Mouse (Mus musculus): ENCODE measurements at regions not wholly inside any gene's neighbourhood (a gene's known extent, or its start where the extent isn't known, plus 50 kb on each side); places are given as distances from the start of the nearest gene placed in this dataset.
A peak's percentile ranks its signal among the peaks of the same experiment; 100 is the strongest.

DNA sequence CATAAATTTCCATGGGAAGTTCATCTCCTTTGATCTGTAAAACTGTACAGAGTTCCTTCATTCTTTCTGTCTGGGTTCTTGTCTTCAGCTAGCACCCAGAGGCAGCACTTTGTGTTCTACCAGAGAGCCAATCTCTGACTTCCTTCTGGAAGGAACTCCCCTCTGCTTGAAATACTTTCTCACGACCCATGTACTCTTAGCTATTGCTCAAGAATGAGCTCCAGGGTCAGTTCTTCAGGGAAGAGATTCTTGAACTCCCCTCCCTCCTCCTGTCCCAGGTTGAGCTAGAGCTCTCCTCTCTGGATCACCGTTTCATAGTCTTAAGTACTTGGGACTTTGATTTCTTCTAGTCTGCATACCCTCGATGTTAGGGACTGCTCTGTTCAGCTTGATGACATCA is 311.8 kb downstream of the Foxo1 start:
- no peak for DNase-seq

DNA sequence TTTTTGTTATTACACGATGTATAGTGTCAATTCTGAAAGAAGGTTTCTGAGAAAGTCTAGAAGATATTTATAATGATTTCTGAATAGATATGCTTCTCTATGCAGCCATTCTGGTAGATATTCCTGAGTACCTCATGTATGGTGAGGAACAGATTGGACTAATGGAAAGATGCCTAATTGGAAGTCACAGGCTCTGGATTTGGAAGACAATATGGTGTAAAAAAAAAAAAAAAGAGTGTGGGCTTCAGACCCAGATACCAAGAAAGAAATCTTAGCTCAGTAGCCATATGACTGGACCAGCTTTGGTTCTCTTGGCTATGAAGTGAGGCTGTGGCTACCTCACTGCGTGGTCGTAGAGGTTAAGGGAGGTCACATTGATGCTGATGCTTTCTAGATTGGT is 311.0 kb downstream of the Foxo1 start:
- DNase-seq, result no peak

GRCm38 (mm10) chr3:52576703-52577244 is 308.6 kb downstream of the Foxo1 start:
- no peak for DNase-seq

GRCm38 (mm10) chr3:52575237-52575798 is 307.2 kb downstream of the Foxo1 start:
- DNase-seq, result no peak

- no peak for DNase-seq
These were observed 306.2 kb downstream of the Foxo1 start for GRCm38 (mm10) chr3:52574341-52574740.

GRCm38 (mm10) chr3:52573806-52574205 is 305.7 kb downstream of the Foxo1 start:
- DNase-seq, result peak; percentile 22

DNA sequence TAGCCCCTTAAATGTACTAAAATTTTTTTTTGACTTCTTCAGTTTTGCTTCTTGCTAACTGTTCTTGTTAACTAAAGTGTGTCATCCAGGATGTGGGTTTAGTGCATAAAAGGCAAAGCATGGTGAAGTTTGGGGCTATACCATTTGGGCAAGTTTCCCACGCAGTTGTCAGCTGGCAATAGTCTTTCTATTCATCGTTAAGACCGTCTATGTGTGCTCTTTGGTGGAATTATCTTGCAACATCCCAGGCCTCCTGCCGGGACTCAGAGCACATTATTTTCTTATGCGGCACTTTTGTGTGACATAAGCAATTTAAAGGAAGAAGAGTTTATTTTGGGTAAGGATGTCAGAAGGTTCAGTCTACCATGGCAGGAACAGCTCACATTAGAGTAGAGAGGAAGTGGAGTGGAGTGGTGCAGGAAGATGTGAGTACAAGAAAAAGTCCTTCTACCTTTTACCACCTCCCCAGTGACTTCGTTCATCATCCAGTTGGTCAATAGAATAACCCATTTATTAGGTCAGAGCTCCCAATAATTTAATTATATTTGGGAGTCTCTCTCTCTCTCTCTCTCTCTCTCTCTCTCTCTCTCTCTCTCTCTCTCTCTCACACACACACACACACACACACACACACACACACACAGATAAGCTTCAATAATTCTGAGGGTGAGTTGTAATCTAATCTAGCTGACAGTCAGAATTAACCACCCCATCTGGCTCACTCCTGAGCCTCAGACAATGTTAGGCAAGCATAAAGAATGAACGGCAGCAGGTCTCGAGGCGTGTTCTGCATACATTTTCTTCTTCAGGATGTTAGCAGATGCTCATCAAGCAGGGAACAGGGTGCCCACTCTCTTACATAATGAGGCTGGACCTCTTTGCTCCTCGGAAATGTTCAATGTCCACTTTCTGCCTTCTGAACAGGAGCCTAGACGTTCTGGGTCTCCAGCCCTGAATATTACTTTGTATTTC is 304.7 kb downstream of the Foxo1 start:
- DNase-seq, result peak; percentile 63

DNA sequence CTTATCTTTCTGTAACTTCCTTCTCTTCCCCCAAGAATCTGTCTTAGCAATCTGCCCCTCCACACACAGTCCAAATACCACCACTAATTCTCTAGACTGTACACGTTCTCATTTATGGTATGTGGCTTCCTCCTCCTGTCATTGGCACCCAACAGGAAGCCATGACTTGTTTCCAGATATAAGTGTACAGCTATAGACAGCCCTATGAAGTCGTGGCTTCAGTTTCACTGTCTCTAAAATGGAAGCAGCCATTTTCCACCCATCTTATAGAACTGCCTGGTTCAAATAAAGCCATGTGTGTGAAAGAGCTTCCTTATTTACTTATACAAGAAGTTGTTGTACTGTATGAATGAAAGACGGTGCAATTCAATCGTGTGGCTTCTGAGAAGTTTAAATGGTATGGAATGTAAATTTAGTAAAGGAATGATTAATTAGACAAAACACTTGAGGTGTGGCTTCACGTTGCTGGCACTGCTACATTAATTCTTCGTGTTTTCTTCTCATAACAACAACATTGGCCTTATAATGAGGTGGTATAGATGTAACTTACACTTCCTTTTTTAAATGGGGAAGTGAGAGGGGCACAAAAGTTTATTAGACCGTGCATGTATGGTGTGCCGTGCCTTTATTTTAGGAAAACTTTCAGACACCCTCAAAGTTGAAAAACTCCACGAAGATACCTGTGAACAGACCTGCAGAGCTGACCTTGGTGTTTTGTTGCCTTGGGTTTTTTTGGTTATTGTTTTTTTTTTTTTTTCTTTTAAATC is 299.7 kb downstream of the Foxo1 start:
- no peak for DNase-seq

DNA sequence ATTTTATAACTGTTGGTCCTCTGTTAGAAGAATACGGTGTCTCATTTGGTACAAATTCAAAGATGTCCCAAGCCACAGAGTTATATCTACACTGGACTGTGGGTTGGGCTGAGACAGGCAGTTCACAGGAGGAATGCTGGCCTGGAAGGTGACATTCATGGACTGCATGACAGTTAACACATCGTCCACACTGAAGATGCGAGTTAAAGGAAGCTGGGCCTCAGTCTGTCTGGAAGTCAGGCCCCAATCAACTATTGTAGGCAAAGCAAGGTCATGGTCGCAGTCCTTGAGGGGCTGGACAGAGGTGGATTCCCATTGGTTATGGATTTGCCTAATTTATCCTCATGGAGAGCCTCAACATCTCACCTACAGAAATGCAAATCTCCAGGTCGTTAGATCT is 295.5 kb downstream of the Foxo1 start:
- DNase-seq, result no peak

DNA sequence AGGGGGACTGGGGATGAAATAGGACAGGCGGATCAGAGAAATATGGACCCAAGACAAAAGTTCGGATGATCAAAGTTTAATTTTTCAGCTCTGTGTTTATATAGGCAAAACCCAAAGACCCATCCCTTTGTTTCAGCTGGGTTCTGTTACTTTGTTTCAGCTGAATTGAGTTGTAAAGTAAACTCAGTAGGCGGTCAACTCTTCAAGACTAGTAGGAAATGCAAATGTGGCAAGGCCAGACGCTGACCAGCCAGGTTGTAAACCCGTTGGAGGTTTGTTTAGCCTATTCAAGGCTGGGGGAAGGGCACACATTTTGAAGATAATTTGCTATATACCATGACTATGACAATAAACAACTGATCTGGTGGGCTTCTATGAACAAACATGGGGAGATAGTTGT is 294.7 kb downstream of the Foxo1 start:
- DNase-seq, result no peak

- DNase-seq, result no peak
These were observed 291.3 kb downstream of the Foxo1 start for GRCm38 (mm10) chr3:52559481-52559880.

- DNase-seq, result no peak
These were observed 290.6 kb downstream of the Foxo1 start for GRCm38 (mm10) chr3:52558765-52559164.

GRCm38 (mm10) chr3:52557296-52557695 is 289.2 kb downstream of the Foxo1 start:
- DNase-seq, result no peak

- peak; percentile 67 for DNase-seq
These were observed 286.9 kb downstream of the Foxo1 start for GRCm38 (mm10) chr3:52555038-52555437.

- no peak for DNase-seq
These were observed 286.4 kb downstream of the Foxo1 start for GRCm38 (mm10) chr3:52554490-52554889.

GRCm38 (mm10) chr3:52548201-52548893 is 280.2 kb downstream of the Foxo1 start:
- no peak for DNase-seq

DNA sequence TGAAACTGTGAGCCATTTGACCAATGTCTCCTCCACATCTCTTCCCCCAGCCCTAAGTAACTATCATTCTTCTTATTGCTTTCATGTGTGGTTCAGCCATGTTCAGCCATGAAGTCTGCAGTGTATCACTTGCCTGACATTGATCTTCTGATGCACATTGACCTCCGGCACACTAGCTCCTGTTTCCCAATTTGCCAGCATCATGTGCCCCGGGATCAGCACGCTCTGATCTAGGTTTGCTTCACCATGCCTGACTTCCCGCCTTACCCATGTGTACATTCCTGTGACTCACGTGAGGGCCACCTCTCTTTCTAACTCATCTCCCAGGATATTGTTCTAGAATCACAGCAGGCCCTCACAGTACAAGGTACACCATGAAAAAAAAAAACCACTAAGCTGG is 277.9 kb downstream of the Foxo1 start:
- no peak for DNase-seq

GRCm38 (mm10) chr3:52543006-52543405 is 274.9 kb downstream of the Foxo1 start:
- DNase-seq, result no peak

GRCm38 (mm10) chr3:52540862-52541380 is 272.8 kb downstream of the Foxo1 start:
- no peak for DNase-seq

- no peak for DNase-seq
These were observed 271.8 kb downstream of the Foxo1 start for GRCm38 (mm10) chr3:52539813-52540378.

GRCm38 (mm10) chr3:52538306-52538705 is 270.2 kb downstream of the Foxo1 start:
- DNase-seq, result no peak

- no peak for DNase-seq
These were observed 269.3 kb downstream of the Foxo1 start for GRCm38 (mm10) chr3:52537362-52537911.

Measured in thymus, postnatal 4 days (tissue).